ENCODE assay signal across 8 mouse cellular contexts in genomic region chr2:84798493-84798921, GRCm38 (mm10). TPM values are rescaled to one million over a fixed set of nuclear protein-coding genes. Genes with fewer than 3 reads are reported as not detected.
DNase-seq lines count a peak whose midpoint lies in the region; ATAC-seq and TF ChIP-seq lines count a peak whose summit lies in the region.

Gene Ube2l6 (plus strand): TSS chr2:84798828.

- H3K4me1 ChIP-seq in bone marrow, adult 2 months (ENCODE audit: control insufficient read depth, insufficient read depth, low read length) = peaks cover 2% of the 10 kb centered on the region; the same call in 1 of the 2 replicates
- H3K4me1 ChIP-seq in embryonic facial prominence, embryonic 15.5 days = peaks cover 4% of the 10 kb centered on the region; the same call in 1 of the 2 replicates
- 0 out of 2 replicates have a peak, but pooled peaks cover 2% of the 10 kb centered on the region for H3K4me1 ChIP-seq in kidney, adult 2 months (ENCODE audit: control insufficient read depth, insufficient read depth, low read length)
- no peaks in the 10 kb centered on the region for H3K4me1 ChIP-seq in limb, embryonic 12.5 days (replicated peaks)
- H3K4me1 ChIP-seq in midbrain, embryonic 13.5 days (replicated peaks) = peaks cover 4% of the 10 kb centered on the region

- peak within 1 kb of the TSS; percentile 90 for H3K4me3 ChIP-seq in bone marrow, adult 2 months (replicated peaks; ENCODE audit: control insufficient read depth, low read depth, low read length)
- peak within 1 kb of the TSS; percentile 46 for H3K4me3 ChIP-seq in embryonic facial prominence, embryonic 15.5 days (replicated peaks)
- H3K4me3 ChIP-seq in kidney, adult 2 months (ENCODE audit: insufficient read depth, low read depth, low read length) = peak within 1 kb of the TSS; percentile 78
- peak within 1 kb of the TSS; percentile 63 for H3K4me3 ChIP-seq in limb, embryonic 12.5 days (replicated peaks)
- peak within 1 kb of the TSS; percentile 60 for H3K4me3 ChIP-seq in midbrain, embryonic 13.5 days (replicated peaks)

- H3K4me2 ChIP-seq in embryonic facial prominence, embryonic 15.5 days (replicated peaks) = peak within 1 kb of the TSS; percentile 81
- peak within 1 kb of the TSS; percentile 98 for H3K4me2 ChIP-seq in limb, embryonic 12.5 days
- H3K4me2 ChIP-seq in midbrain, embryonic 13.5 days (replicated peaks) = peak within 1 kb of the TSS; percentile 97

- ATAC-seq in embryonic facial prominence, embryonic 15.5 days (ENCODE audit: insufficient number of reproducible peaks, low FRiP score, low TSS enrichment, low read depth) = peak; percentile 68
- peak; percentile 76 for ATAC-seq in limb, embryonic 12.5 days (ENCODE audit: insufficient number of reproducible peaks, insufficient read depth, low FRiP score, low TSS enrichment, low read depth)
- peak; percentile 68 for ATAC-seq in midbrain, embryonic 13.5 days

- H3K9ac ChIP-seq in embryonic facial prominence, embryonic 15.5 days = peak within 1 kb of the TSS; percentile 1; the same call in 1 of the 2 replicates
- peak within 1 kb of the TSS; percentile 67 for H3K9ac ChIP-seq in limb, embryonic 12.5 days (replicated peaks)
- H3K9ac ChIP-seq in midbrain, embryonic 13.5 days (replicated peaks) = peak within 1 kb of the TSS; percentile 70

- DNase-seq in B cell, adult 2 months = peak; percentile 59 to 60
- peak; percentile 63 for DNase-seq in heart, adult 8-10 months (ENCODE audit: low spot score)
- peak; percentile 76 for DNase-seq in kidney, adult 2 months
- peak; percentile 77 to 80 for DNase-seq in spleen, postnatal 14 days (ENCODE audit: low spot score in 2 of 2)

- TF ChIP-seq POLR2A in bone marrow, adult 2 months (IDR thresholded peaks at IDR 0.05; ENCODE audit: borderline replicate concordance, control insufficient read depth, low read depth, low read length) = peak; percentile 84; the same call in 1 of the 2 replicates
- no peak for TF ChIP-seq POLR2A in kidney, adult 2 months (IDR thresholded peaks at IDR 0.05; ENCODE audit: low read depth, low read length)

- TF ChIP-seq CTCF in bone marrow, adult 2 months (IDR thresholded peaks at IDR 0.05; ENCODE audit: control insufficient read depth, insufficient read depth, low read length) = no peak
- TF ChIP-seq CTCF in kidney, adult 2 months (conservative IDR thresholded peaks at IDR 0.05; ENCODE audit: insufficient read depth, insufficient read length, low read depth, low read length) = 0 out of 2 replicates have a peak, but pooled peaks have one; percentile 1

- peak within 1 kb of the TSS; percentile 83 for H3K27ac ChIP-seq in bone marrow, adult 2 months (ENCODE audit: control insufficient read depth, insufficient read depth, low read depth, low read length, poor library complexity)
- peak within 1 kb of the TSS; percentile 34; the same call in 1 of the 2 replicates for H3K27ac ChIP-seq in embryonic facial prominence, embryonic 15.5 days (replicated peaks)
- peak within 1 kb of the TSS; percentile 39 for H3K27ac ChIP-seq in kidney, adult 2 months (ENCODE audit: insufficient read depth, low read depth, low read length)
- 0 out of 2 replicates have a peak within 1 kb of the TSS, but pooled peaks have one; percentile 41 for H3K27ac ChIP-seq in limb, embryonic 12.5 days
- H3K27ac ChIP-seq in midbrain, embryonic 13.5 days = 0 out of 2 replicates have a peak within 1 kb of the TSS, but pooled peaks have one; percentile 44

- no peaks in the 10 kb centered on the region for H3K27me3 ChIP-seq in embryonic facial prominence, embryonic 15.5 days
- no peaks in the 10 kb centered on the region for H3K27me3 ChIP-seq in kidney, adult 2 months (replicated peaks; ENCODE audit: control insufficient read depth, insufficient read depth, low read length)
- H3K27me3 ChIP-seq in limb, embryonic 12.5 days = no peaks in the 10 kb centered on the region
- H3K27me3 ChIP-seq in midbrain, embryonic 13.5 days = no peaks in the 10 kb centered on the region

- H3K36me3 ChIP-seq in embryonic facial prominence, embryonic 15.5 days = no peaks in the 10 kb centered on the region
- H3K36me3 ChIP-seq in kidney, adult 2 months (ENCODE audit: control insufficient read depth, insufficient read depth, low read length) = no peaks in the 10 kb centered on the region
- H3K36me3 ChIP-seq in limb, embryonic 12.5 days = no peaks in the 10 kb centered on the region
- no peaks in the 10 kb centered on the region for H3K36me3 ChIP-seq in midbrain, embryonic 13.5 days

- 1% methylated on average over 21 of the region's 21 CpGs for WGBS in bone marrow, adult 2 months
- under 1% methylated on average over 21 of the region's 21 CpGs for WGBS in embryonic facial prominence, embryonic 15.5 days
- WGBS in kidney, adult 2 months = under 1% methylated on average over 21 of the region's 21 CpGs
- 0% methylated on average over 21 of the region's 21 CpGs for WGBS in limb, embryonic 12.5 days
- under 1% methylated on average over 21 of the region's 21 CpGs for WGBS in midbrain, embryonic 13.5 days

- no peaks in the 10 kb centered on the region for H3K9me3 ChIP-seq in embryonic facial prominence, embryonic 15.5 days (replicated peaks)
- peaks cover 9% of the 10 kb centered on the region; the same call in 1 of the 2 replicates for H3K9me3 ChIP-seq in limb, embryonic 12.5 days
- no peaks in the 10 kb centered on the region; the same call in 1 of the 2 replicates for H3K9me3 ChIP-seq in midbrain, embryonic 13.5 days

RNA-seq across cellular contexts. Expression of gene Ube2l6, which starts in this region (rescaled TPM):
- polyA plus RNA-seq in bone marrow, adult 2 months (2011; ENCODE audit: insufficient read depth, insufficient read length, low replicate concordance, missing spikeins) = 140 and 409 TPM in 2 replicates
- 35.3 and 36.7 TPM in 2 replicates for polyA plus RNA-seq in embryonic facial prominence, embryonic 15.5 days (2015; fragmentation: Nextera tagmentation; extraction: Ambion mirVana)
- 10 to 100 TPM; 11.8 to 37.6 (median 13.6) TPM for total RNA-seq in heart, adult 8-10 months (2022)
- 18.1 and 24.1 TPM in 2 replicates for polyA plus RNA-seq in kidney, adult 2 months (2012; rRNA removed)
- polyA plus RNA-seq in limb, embryonic 12.5 days (2016; fragmentation: Nextera tagmentation; extraction: Ambion mirVana) = 23.2 and 29.0 TPM in 2 replicates
- polyA plus RNA-seq in midbrain, embryonic 13.5 days (2015; fragmentation: Nextera tagmentation; extraction: Ambion mirVana) = 15.6 and 16.6 TPM in 2 replicates

Comparison
In these comparisons a context has a peak if more than half of its experiments do, and no peak if none do; other contexts are left out.
1. Peak in every context shown above with its lines: DNase-seq, ATAC-seq, H3K4me3 ChIP-seq and H3K27ac ChIP-seq.
2. H3K9ac ChIP-seq: peak in every context shown above with its lines; median percentile 70 in midbrain, embryonic 13.5 days; 67 in limb, embryonic 12.5 days; 1 in embryonic facial prominence, embryonic 15.5 days.